Mouse (Mus musculus) urinary bladder, adult 18-20 months (tissue): Measurements from ENCODE around the gene Cadm1.

Experiments
- DNase-seq, 2 experiments: peaks; one replicate each; pipeline ENCODE4 v3.0.0; 2022; ENCODE audit warnings: low spot score in 2 of 2, mixed read lengths in 2 of 2

Cadm1 gene

DNA sequence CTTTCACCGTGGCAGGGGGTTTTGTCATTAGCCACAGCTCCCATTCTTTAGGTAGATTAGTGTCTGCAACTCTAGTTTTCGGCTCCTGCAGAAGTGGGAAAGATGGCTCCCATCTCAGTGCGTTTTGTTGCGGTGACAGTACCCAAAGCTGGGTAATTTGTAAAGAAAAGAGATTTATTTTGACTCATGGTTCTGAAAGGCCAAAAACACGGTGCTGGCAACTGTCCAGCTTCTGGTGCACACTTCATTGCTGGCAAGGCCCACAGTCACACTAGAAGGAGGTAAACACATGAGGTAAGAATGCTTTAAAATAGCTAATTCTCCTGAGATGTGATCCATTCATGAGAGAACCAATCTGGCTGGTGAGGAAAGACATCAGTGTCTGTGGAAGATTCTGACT lies 18.9 kb downstream of the Cadm1 start:
- no peak for DNase-seq

DNA sequence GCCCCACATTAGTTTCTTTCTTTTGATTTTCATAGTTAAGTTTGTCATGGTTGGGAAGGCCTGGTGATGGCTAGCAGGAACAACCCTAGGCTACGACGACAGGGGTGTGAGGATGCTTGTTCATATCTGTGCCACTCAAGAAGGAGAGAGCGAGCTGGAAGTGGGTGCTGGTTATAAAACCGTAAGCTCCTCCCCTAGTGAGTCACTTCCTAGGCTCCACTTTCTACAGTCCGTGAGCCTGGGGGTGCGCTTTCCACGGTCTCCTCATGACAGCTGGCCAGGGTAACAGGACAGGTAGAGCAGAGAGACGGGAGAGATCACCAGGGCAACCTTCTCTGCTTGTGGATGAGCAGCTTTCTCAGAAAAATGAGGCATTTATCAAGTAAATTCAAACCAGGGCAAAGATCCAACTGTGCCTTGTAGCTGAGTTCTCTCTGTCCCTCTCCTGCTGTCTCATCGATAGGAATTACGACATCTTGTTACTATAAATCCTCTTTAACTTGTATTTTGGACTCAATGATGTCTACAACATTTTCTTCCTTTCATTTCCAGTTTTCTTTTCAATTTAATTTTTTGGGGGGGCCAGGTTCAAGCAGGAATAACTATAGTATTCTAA lies 23.1 kb downstream of the Cadm1 start:
- no peak for DNase-seq

DNA sequence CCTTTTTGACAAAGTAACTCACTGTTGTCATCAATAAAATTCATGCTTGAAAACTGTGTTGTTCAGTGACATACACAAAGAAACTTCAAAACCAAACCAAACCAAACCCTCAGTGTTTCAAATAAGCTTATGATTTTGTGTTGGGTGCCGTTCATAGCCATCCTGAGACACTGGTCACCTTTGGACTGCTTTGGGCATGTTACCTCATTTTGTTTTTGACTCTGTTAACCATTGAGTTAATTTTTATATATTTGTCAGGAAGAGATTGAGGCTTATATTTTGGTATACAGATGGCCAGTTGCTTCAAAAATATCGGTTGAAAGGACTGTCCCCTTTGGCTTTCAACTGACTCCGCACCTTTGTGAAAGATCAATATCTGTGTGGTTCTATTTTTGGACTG lies 30.8 kb downstream of the Cadm1 start:
- no peak for DNase-seq

DNA sequence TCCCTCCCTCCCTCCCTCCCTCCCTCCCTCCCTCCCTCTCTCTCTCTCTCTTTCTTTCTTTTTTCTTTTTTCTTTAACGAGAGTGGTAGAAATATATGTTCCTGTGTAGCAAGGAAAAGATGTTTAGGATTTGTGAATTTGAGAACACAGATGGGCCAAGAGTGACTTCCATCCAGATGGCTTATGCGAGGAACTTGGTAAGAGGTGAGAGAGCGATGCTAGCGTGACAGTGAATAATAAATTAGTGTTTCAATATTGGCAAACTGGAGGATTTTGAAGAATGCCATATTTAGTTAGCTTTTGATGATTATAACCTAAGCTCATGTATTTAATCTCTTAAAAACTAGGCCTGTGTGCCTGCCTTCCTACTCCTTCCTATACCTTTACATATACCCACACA lies 31.6 kb downstream of the Cadm1 start:
- no peak for DNase-seq

DNA sequence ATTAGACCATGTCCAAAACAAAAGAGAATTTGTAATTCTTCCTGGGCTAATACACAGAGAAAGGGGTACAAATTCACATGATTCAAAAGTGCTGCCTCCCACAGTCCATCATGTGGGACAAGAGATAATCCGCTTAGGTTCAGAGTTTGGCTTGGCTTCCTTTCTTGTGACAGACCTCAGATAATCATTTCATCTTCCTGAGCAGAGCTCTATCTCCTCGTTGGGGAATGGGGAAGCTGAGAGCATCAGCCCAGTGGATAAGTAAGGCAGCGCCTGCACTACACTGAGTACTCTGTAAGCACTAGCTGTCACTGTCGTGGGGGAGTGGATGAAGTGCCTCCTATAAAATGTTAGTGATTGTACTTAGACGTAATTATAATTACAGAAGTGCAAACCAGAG lies 35.1 kb downstream of the Cadm1 start:
- no peak for DNase-seq

DNA sequence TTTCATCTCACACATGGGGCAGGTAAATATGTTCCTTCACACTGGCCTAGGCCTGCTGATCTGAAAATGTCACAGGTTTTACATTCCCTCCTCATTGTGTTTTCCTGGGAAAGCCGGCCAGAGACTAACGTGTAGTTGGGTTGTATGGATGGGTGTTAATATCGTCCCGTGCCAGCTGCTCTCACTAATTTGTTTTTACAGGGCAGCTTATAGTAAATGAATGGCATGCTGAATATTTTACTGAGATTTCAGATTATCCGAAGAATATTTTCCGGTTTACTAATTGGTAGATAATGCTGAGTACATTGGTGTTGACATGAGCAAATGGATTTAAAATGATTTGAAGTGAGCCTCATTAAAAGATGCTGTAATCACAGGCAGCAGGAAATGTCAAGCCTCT lies 37.9 kb downstream of the Cadm1 start:
- no peak for DNase-seq

DNA sequence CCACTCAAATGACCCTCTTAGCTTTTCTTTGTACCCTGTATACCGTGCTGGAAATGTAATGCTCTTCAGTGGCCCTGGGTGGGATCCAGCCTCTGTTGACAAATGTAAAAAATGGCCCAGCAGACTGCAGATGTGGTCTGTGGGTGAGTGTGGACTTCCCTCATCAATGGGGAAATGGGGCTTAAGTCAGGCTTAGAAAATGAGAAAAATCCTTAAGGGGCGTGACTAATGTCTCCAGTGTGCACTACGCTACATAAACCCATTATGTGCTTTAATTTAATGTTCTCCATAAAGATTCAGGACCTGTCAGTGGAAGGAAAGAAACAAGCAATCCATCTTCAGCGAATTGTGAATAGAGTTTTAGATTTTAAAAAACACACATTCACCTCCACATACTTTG lies 40.2 kb downstream of the Cadm1 start:
- DNase-seq, result no peak

DNA sequence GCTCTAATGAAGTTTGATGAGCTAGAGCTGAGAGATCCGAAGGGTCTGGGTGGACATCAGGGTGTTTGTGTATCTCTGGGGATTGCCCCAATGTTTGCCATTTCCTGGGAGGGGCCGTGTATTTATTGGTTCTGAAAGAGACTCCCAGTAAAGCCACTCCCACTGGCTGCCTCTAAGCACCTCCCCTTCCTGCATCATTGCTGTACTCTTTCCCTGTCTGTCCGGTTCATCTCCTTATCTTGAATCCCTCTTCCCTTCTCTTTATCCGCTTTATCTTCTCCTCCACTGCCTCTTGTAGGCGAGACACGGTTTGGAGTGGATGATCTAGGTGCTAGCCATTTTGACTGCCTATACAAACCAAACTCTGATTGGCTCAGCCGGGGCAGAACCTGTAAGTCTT lies 41.5 kb downstream of the Cadm1 start:
- no peak for DNase-seq

DNA sequence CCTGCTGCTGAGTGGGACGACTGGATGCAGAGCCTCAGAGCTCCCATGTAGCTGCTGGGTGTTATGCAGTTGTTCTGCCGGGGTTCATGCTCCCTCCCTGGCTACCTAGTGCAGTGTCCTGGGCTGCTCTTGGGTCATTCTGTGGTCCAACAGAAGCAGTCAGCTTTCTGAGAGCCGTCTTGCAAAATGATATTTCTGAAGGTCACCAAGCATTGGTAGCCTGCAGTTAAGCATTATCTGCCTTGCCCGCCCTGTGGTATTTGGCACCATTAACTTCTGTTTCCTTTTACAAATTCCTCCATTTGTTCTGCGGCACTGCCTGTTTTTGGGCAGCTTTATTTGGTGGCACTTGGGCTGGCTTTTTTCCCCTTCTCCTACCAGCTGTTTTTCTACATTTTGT lies 42.2 kb downstream of the Cadm1 start:
- DNase-seq, result no peak

DNA sequence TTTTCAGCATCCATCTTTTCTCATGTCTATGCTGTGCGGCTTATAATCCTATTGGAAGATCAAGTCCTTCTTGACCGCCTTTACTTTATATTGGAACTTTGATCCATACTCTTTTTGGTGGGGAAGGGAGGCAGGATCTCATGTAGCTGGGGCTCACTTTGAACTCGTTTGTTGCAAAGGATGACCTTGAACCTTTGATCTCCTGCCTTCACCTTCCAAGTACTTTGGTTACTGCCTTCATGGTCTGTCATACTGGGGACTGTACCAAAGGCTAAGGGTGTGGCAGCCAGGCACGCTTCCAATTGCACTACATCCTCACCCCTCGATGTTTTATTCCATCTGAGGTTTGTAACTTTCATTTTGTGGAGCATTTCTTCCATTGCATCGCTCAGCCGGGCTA lies 43.5 kb downstream of the Cadm1 start:
- DNase-seq, result no peak

DNA sequence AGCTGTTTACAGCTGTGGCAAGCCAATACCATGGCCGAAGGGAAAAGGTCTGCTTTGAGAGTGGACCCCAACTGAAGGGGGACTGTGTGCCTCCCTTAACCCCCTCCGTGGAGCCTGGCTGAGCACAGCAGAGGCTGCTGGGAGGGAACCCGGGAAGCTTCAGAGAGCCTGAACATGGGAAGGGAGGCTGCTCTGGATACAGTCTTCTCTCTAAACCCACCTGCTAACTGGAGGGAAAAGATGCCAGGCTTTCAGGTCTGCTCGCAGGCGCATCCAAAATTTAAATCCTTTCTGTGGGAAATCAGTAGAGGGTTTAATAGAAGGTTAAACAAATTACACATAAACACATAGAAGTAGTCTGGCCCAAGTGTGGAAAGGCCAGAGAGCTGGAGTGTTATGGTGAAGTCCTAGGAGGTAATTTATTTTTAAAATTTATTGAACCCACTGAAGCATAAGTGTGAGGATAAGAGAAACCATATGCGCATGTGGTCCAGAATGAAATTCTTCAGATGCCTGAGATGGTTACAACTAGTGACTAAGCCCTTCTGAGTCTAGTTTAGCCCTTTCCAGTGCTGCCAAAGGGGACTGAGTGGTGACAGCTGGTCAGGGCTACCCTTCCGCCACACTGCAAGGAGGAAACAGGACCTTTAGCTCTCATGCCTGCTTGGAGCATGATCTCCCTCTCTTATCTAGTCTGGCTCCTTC lies 44.9 kb downstream of the Cadm1 start:
- DNase-seq, result no peak

DNA sequence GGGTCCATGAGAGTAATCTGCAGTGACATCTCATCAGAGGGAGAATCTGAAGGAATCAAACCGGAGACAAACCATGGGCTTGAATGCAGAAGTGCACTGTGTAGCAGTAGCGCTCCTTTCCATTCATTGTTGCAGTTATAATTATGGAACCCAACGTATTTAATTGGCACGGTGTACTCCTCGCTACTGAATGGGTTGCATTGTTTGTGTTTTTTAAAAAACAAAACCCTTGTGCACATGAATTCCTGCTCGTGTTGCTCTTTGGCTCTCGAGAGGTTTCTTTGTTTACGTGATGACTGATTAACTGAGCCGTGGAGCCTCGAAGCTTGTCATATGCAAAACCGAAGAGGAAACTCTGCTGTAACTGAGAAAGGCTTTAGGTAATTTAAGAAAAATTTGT lies 45.8 kb downstream of the Cadm1 start:
- no peak for DNase-seq

DNA sequence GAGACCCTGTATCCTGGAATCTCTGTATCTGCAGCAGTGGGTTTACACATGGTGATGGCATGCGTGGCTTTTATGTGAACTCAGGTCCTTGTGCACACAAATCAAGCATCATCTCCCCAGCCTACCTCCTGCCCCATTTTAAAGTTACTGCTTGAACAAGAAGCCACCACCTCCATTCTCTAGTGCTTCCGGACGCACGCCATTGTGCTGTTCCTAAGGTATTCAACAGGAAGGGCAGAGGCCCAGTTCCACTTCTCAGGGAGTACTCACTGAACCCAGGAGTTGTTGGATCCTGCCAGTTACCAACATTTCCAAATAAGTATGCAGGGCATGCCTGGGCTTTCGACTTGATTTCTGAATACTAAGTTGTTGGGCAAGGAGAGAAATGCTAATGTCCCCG lies 49.5 kb downstream of the Cadm1 start:
- no peak for DNase-seq

DNA sequence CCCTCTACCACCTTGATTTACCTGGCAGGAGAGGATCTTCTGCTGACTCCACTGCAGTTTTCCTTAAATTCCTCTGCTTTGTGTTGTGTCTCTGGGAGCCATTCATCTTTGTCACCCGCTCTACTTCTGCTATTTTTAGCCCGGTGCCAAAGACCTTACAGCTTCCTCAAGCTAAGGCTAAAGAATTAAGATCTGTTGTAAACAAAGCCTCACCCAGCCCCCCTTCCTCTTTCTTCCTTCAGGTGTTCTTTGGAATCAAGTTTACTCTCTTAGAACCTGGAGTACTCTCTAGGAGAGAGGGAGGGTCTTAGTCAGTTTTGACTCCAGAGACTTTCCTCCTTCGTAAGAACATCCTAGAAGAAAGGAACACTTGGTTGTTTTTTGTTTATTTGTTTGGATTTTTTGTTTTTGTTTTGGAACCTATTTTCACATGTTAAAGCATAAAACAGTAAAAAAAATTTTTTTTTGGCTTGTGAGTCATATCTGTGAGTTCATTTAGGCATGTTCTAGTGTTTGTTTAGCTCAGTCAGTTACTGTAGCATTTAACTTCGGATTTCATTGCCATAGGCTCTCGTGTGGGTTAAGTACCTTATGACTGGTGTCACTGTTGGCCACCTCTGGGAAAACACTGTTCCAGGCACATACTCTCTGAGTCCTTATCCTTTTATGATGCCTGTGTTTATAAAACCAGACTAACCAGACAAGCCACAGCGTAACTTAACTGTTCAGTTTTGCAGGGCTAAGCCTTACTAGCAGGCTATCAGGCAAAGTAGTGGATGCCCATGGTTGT lies 51.8 kb downstream of the Cadm1 start:
- no peak for DNase-seq

DNA sequence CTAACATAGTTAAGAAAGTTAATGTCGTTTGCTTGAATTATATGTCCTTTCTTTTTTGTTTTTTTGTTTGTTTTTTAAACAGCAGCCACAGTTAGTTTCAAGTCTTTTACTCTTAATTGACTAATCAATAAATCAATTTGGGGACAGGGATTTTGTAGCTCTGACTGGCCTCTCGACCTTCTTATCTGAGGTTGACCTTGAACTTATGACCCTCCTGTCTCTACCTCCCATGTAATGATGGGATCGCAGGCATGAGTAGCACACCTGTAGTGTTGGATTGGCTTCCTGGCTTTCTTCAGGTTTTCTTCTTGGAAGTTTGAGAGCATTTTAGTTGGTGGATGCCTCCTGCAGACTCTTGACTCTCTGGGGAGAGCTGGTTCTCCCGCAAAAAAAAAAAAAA lies 53.3 kb downstream of the Cadm1 start:
- DNase-seq, result no peak

DNA sequence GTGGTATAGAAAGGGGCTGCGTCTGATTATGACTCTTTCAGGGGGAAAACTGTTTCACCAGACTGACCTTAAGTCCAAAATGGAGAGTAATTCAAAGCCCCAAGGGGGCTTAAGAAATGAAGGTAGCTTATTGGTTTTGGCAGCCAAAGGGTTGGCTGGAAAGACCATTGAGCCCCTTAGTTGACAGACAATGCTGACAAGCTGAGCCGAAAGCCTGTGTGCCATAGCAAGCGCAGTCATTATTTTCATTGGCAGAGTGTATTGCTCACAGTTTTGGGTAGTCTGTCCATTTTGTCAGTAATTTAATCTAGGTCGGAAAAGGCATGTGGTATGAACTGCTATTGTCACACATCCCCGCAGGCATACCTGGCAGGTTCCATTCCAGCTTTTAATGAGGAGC lies 56.2 kb downstream of the Cadm1 start:
- no peak for DNase-seq

DNA sequence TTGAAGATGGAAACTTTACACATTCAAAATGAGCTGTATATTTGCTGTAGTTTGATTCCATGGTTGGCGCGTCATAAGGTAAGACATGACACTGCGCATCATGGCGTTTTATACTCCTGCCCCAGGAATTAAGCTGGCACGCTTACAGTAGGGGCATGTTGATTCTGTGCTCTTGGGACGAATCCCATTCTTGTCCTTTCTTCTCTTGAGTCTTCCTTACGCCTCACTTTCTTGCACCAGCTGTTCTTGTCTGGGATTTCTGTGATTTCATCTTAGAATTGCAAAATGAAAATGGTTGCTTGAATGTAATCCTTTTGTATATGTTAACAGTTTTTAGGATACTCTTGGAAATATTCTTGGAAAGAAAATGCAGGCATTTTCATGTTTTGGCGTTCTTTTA lies 56.9 kb downstream of the Cadm1 start:
- DNase-seq, result no peak

DNA sequence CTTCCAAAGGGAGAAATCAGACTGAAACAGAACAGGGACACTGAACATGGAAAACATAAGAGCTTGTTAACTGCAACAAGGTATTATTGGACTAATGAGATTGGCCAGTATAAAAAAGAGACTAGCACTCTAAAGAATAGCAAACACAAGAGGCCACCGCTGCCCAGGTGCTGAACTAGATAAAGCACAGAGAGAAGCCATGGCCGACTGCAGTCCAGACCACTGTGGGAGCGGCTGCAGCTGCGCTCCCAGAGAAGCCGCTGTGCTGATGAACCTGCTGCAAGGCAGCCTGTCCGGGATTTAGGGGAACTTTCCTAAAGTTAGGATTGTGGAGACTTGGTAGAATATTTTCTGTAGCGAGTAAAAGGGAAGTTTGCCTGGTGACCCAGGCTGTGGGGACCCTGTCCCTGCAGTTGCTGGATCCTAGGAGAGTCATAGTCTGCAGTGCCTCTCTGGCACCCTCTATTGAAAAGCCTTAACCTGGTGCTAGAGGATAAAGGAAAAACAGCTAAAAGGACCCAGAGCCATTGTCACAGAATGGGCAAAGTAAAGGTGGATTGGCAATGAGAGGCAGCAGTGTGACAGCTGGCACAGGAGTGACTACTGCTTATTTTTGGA lies 57.7 kb downstream of the Cadm1 start:
- no peak for DNase-seq

DNA sequence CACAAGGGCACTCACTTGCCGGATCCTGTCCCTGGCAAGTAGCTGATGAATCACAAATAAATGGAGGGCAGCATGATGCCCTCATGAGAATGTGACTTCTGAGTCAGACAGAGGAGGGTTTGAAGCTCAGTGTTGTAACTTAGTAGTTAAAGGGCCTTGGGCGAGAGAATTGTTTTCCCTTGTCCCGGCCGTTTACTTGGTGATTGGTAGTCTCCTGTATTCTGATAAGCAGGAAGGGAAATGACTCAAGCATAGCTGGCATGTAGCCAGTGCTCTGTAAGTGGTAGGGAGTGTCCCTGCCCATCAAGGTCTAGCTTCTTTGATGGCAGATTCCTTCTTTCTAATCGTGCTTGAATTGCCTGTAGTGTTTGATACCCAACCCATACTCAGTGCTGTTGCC lies 59.9 kb downstream of the Cadm1 start:
- DNase-seq, result peak; percentile 42 to 61

DNA sequence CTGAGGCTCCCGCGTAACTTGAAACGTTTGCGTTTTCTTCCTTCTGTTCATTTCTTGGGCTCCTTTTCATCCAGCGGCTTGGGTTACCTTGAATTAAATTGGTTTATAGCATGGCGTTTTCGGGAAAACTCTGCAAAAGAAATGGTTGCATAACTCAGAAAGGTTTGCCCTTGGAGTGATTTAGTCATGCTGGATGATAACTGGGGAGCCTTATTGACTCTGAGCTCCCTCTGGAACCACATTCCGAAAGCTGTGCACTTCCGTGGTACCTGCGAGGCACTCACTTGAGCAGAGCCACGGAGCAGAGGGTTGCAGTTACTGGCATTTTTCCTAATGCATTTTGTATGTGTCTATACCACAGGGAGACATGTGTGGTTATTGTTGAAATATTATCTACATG lies 71.6 kb downstream of the Cadm1 start:
- DNase-seq, result no peak

DNA sequence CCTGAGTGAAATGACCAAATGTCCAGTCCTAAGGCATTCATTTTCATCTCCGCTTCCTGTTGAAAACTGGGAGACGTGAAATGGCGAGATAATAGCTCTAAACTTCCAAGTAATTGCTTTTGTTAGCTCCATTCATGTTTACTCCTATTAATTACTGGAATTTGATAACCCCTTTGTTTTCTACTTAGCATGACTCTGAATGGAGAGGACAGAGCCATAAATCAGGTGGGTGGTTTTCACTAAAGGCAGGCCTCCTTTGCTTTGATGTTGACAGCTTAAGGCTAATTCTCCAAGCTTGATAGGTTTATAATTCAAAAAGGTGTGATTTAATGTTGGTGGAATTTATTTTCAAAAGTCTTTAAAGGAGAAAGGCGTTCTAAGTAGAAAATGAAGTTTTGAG lies 74.0 kb downstream of the Cadm1 start:
- DNase-seq, result no peak

DNA sequence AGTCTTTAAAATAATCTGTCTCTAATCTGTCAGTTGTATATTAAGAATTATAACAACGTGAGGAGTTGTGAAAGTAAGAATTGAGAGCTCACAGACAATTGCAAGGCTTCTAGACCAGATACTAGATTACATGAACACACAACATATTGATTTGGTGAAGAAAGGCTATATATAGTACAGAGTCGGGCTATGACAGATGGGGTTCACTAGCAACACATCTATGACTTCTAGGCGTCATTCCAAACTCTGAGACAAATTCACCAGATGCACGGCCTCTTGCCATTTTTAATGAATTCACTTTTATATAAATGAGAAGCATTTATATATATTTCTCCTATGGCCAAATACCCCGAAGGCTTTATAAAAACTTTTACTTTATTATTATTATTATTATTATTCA lies 75.7 kb downstream of the Cadm1 start:
- no peak for DNase-seq

DNA sequence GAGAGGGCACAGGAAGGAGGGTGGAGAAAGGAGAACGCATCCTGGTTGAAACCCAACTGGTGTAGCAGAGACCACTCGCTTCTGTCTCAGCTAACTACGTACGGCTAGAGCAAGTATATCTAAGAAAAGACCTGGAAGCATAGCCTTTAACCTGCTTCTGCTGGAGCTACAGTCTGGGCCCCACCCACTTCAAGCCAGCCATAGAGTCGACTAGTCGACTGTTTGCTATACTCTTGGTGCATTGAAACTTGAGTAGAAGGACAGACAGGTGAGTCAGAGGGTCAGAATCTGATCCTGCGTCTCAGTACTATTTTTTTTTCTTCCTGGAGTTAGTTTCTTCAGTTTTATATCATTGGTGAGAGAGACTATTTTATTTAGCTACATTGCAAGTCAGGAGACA lies 78.5 kb downstream of the Cadm1 start:
- DNase-seq, result no peak
